Mouse (Mus musculus): ENCODE measurements around the gene Tmem251.

GRCm38 (mm10) chr12:102757055-102757688 lies 13.6 kb downstream of the Tmem251 start:
- TF ChIP-seq POLR2A (IDR thresholded peaks at IDR 0.05; ENCODE audit: borderline replicate concordance, low read depth, low read length) (0 out of 2 replicates have a peak, but pooled peaks have one; percentile 25), CTCF (IDR thresholded peaks at IDR 0.05; ENCODE audit: low read depth, low read length) (no peak)

Measured in bone marrow macrophage, adult 2 months (primary cell).